25 mouse cellular contexts compared by ENCODE assay signal in the genomic region with DNA sequence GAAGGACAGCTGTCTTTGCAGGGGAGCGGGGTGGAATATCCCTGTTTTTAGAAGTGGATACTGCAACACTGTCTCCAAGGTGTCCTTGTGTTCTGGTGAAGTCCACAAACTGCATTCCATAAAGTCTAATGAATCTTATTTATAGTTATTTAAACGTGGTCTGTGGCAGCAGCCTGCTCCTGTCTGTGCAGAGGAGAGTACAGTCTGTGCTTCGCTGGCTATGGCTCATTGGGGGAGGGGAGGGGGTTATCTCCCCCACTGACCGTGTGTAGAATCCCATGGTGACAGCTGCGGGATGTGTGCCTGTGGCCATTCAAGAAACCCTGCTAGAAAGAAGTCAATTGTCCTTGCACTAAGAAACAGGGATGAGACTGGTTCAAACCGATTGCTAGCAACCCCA.
DNase-seq lines count a peak whose midpoint lies in the region; ATAC-seq and TF ChIP-seq lines count a peak whose summit lies in the region.
"Had no signal": no experiment of that assay in that cellular context is flagged by ENCODE, and none has a peak within 500 bp of the region (broad histone marks: within the 10 kb centered on the region; RNA-seq: fewer than 3 reads in every experiment).

No protein-coding gene starts in this region.

- TF ChIP-seq POLR2A in myocyte (IDR thresholded peaks at IDR 0.05; ENCODE audit: insufficient read length, low read depth) = no peak

- WGBS in heart, embryonic 15.5 days = 43% methylated on average over 6 of the region's 6 CpGs
- WGBS in heart, embryonic 10.5 days = 50% methylated on average over 6 of the region's 6 CpGs
- 62% methylated on average over 6 of the region's 6 CpGs for WGBS in kidney, embryonic 15.5 days
- WGBS in kidney, embryonic 16.5 days = 55% methylated on average over 6 of the region's 6 CpGs

- H3K4me2 ChIP-seq in heart, embryonic 15.5 days = no peak overlapping the region
- H3K4me2 ChIP-seq in kidney, embryonic 15.5 days = no peak overlapping the region
- no peak overlapping the region for H3K4me2 ChIP-seq in kidney, embryonic 16.5 days (replicated peaks; ENCODE audit: low read depth, low read length)
- no peak overlapping the region for H3K4me2 ChIP-seq in myocyte (ENCODE audit: low read depth)
- H3K4me2 ChIP-seq: embryonic facial prominence, embryonic 15.5 days; forebrain, embryonic 13.5 days; limb, embryonic 15.5 days; liver, embryonic 13.5 days; midbrain, embryonic 15.5 days had no signal

- peak overlapping the region; percentile 13; the same call in 1 of the 2 replicates for H3K27ac ChIP-seq in heart, embryonic 15.5 days
- H3K27ac ChIP-seq in heart, embryonic 10.5 days = no peak overlapping the region
- no peak overlapping the region for H3K27ac ChIP-seq in kidney, embryonic 15.5 days
- no peak overlapping the region for H3K27ac ChIP-seq in kidney, embryonic 16.5 days (ENCODE audit: low read length)
- H3K27ac ChIP-seq: embryonic facial prominence, embryonic 15.5 days; forebrain, embryonic 13.5 days; layer of hippocampus, adult 2 months; left cerebral cortex, adult 2 months; limb, embryonic 15.5 days; liver, embryonic 13.5 days; macrophage; midbrain, embryonic 15.5 days had no signal

- peaks cover 4% of the 10 kb centered on the region; the same call in 1 of the 2 replicates for H3K36me3 ChIP-seq in heart, embryonic 15.5 days
- peaks cover 8% of the 10 kb centered on the region; the same call in 1 of the 2 replicates for H3K36me3 ChIP-seq in heart, embryonic 10.5 days
- H3K36me3 ChIP-seq in kidney, embryonic 15.5 days = peaks cover 17% of the 10 kb centered on the region; the same call in 1 of the 2 replicates
- peaks cover 8% of the 10 kb centered on the region for H3K36me3 ChIP-seq in kidney, embryonic 16.5 days (ENCODE audit: insufficient read depth, low read length)
- H3K36me3 ChIP-seq in myocyte (ENCODE audit: control insufficient read depth, insufficient read depth) = no peaks in the 10 kb centered on the region
- H3K36me3 ChIP-seq: midbrain, embryonic 15.5 days had no signal

- ATAC-seq in heart, embryonic 15.5 days (replicated peaks; ENCODE audit: insufficient number of reproducible peaks, insufficient read depth, low FRiP score, low read depth) = peak; percentile 53; the same call in 1 of the 2 replicates
- ATAC-seq in kidney, embryonic 15.5 days (replicated peaks; ENCODE audit: low FRiP score) = 0 out of 2 replicates have a peak, but pooled peaks have one; percentile 56
- no peak for ATAC-seq in kidney, embryonic 16.5 days (ENCODE audit: low FRiP score, low TSS enrichment)
- ATAC-seq: forebrain, embryonic 13.5 days; intestine, postnatal 0 days; midbrain, embryonic 15.5 days had no signal

- H3ac ChIP-seq in myocyte (ENCODE audit: control insufficient read depth, insufficient read length) = no peak overlapping the region

- H3K4me1 ChIP-seq in heart, embryonic 15.5 days (replicated peaks) = peaks cover 19% of the 10 kb centered on the region
- peaks cover 15% of the 10 kb centered on the region for H3K4me1 ChIP-seq in heart, embryonic 10.5 days
- H3K4me1 ChIP-seq in kidney, embryonic 15.5 days = peaks cover 5% of the 10 kb centered on the region; the same call in 1 of the 2 replicates
- 0 out of 2 replicates have a peak, but pooled peaks cover 2% of the 10 kb centered on the region for H3K4me1 ChIP-seq in kidney, embryonic 16.5 days (ENCODE audit: insufficient read depth, low read length)

- DNase-seq in heart, embryonic 10.5 days (ENCODE audit: low spot score) = no peak
- peak; percentile 25 for DNase-seq in ES-CJ7 (ENCODE audit: low read depth, low spot score)
- DNase-seq in layer of hippocampus, adult 11-12 months (ENCODE audit: low spot score) = no peak
- DNase-seq: adrenal gland, postnatal 25 days; cerebellum, adult 18-20 months; cerebellum, postnatal 10 days; gastrocnemius, postnatal 10 days; heart, postnatal 14 days; liver, embryonic 13.5 days; lung, adult 18-20 months; lung, postnatal 10 days; right cerebral cortex, postnatal 14 days; thymus, postnatal 4 days had no signal

- no peaks in the 10 kb centered on the region for H3K9me3 ChIP-seq in heart, embryonic 15.5 days (replicated peaks)
- no peaks in the 10 kb centered on the region for H3K9me3 ChIP-seq in heart, embryonic 10.5 days
- 0 out of 2 replicates have a peak, but pooled peaks cover 4% of the 10 kb centered on the region for H3K9me3 ChIP-seq in kidney, embryonic 15.5 days (replicated peaks)
- H3K9me3 ChIP-seq in kidney, embryonic 16.5 days (ENCODE audit: low read length) = no peaks in the 10 kb centered on the region
- H3K9me3 ChIP-seq: embryonic facial prominence, embryonic 15.5 days; limb, embryonic 15.5 days; liver, embryonic 13.5 days; midbrain, embryonic 15.5 days had no signal

- H3K4me3 ChIP-seq in heart, embryonic 15.5 days = no peak overlapping the region
- H3K4me3 ChIP-seq in heart, embryonic 10.5 days = no peak overlapping the region
- no peak overlapping the region for H3K4me3 ChIP-seq in kidney, embryonic 15.5 days (replicated peaks)
- H3K4me3 ChIP-seq in kidney, embryonic 16.5 days (ENCODE audit: low read length) = no peak overlapping the region
- no peak overlapping the region for H3K4me3 ChIP-seq in myocyte
- H3K4me3 ChIP-seq: embryonic facial prominence, embryonic 15.5 days; forebrain, embryonic 13.5 days; layer of hippocampus, adult 2 months; left cerebral cortex, adult 2 months; limb, embryonic 15.5 days; liver, embryonic 13.5 days; midbrain, embryonic 15.5 days had no signal

- H3K79me2 ChIP-seq in myocyte (ENCODE audit: control insufficient read depth, insufficient read depth) = no peaks in the 10 kb centered on the region

- H3K27me3 ChIP-seq in heart, embryonic 15.5 days = no peaks in the 10 kb centered on the region
- H3K27me3 ChIP-seq in heart, embryonic 10.5 days (ENCODE audit: insufficient read depth, poor library complexity, severe bottlenecking) = no peaks in the 10 kb centered on the region
- H3K27me3 ChIP-seq in kidney, embryonic 15.5 days = no peaks in the 10 kb centered on the region
- no peaks in the 10 kb centered on the region for H3K27me3 ChIP-seq in kidney, embryonic 16.5 days (ENCODE audit: insufficient read depth, low read length)
- H3K27me3 ChIP-seq in myocyte (ENCODE audit: control insufficient read depth, insufficient read depth, insufficient read length) = no peaks in the 10 kb centered on the region
- H3K27me3 ChIP-seq: embryonic facial prominence, embryonic 15.5 days; forebrain, embryonic 13.5 days; limb, embryonic 15.5 days; liver, embryonic 13.5 days; midbrain, embryonic 15.5 days had no signal

- H3K9ac ChIP-seq in heart, embryonic 15.5 days = no peak overlapping the region
- no peak overlapping the region for H3K9ac ChIP-seq in kidney, embryonic 15.5 days
- H3K9ac ChIP-seq in kidney, embryonic 16.5 days (replicated peaks; ENCODE audit: low read length) = no peak overlapping the region
- H3K9ac ChIP-seq: embryonic facial prominence, embryonic 15.5 days; forebrain, embryonic 13.5 days; limb, embryonic 15.5 days; liver, embryonic 13.5 days; midbrain, embryonic 15.5 days had no signal

TF ChIP-seq in myocyte, 11 proteins besides CTCF, POLR2A, EP300 and RAD21:
- TF ChIP-seq MYOD1 (IDR thresholded peaks at IDR 0.05; ENCODE audit: control insufficient read depth in 1 of 3, insufficient read length in 2 of 3, low read depth in 2 of 3) (peak in 2 of 3 experiments; percentile 49 to 55), MYOG (IDR thresholded peaks at IDR 0.05; ENCODE audit: control insufficient read depth in 1 of 3, insufficient read depth in 1 of 3, insufficient read length in 2 of 3, low read depth in 2 of 3) (peak in 2 of 3 experiments; percentile 37 to 73), CEBPB (IDR thresholded peaks at IDR 0.05; ENCODE audit: insufficient read depth, poor library complexity, severe bottlenecking) (no peak)
